Mouse (Mus musculus) liver, embryonic 14.5 days (tissue): ENCODE measurements around the gene Limd2.

Experiments used
- CTCF ChIP-seq: IDR thresholded peaks from 2 replicates; pipeline ENCODE4 v1.5.1; 2016; ENCODE audit warnings: antibody characterized with exemption, low read depth, control low read depth
- EP300 ChIP-seq: IDR thresholded peaks from 2 replicates; pipeline ENCODE4 v1.6.1; 2016; ENCODE audit warnings: antibody characterized with exemption, low read depth

GRCm38 (mm10) chr11:106200756-106201155 is 40.1 kb upstream of the Limd2 start:
- TF ChIP-seq EP300 (no peak), CTCF (no peak)
